Mouse (Mus musculus): Measurements from ENCODE around the gene Elane. TPM values are rescaled to one million over a fixed set of nuclear protein-coding genes. Genes with fewer than 3 reads are reported as not detected.

Gene Elane
- polyA plus RNA-seq, 1 experiment from 2014 or later, result not detected

DNA sequence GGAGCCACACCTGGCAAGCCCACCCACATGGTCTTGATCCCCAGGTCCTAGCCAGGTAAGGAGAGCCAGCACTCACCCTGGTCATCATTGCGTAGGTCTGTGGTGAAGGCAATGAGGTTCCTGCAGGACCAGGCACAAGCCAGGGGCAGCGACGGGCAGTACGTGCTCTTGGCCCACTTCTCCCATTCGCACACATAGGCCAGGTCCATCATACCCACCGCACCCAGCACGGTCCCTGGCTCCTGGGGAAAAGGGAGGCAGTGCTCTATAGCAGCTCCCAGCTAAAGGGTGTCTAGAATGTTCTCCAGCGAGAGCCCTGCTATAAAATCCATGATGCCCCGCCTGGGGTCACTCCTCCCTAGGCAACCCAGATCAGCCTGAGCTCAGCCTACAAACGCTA lies 21.4 kb downstream of the Elane start:
- Histone ChIP-seq H3K27me3 (replicated peaks; ENCODE audit: control insufficient read depth, insufficient read depth, low read length) (no peaks in the 10 kb centered on the region), H3K4me1 (replicated peaks; ENCODE audit: control insufficient read depth, insufficient read depth, low read length) (peaks cover 9% of the 10 kb centered on the region), H3K36me3 (ENCODE audit: control insufficient read depth, insufficient read depth) (peaks cover 6% of the 10 kb centered on the region), H3K4me3 (replicated peaks; ENCODE audit: low read length) (no peak overlapping the region), H3K4me2 (ENCODE audit: low read length) (no peak overlapping the region), H3K9me3 (ENCODE audit: control insufficient read depth, low read length) (no peaks in the 10 kb centered on the region), H3K9ac (replicated peaks; ENCODE audit: low read depth, low read length) (no peak overlapping the region), H3K27ac (ENCODE audit: low read length) (no peak overlapping the region)
- no peak for ATAC-seq
- 95% methylated on average over 10 of the region's 10 CpGs for WGBS

DNA sequence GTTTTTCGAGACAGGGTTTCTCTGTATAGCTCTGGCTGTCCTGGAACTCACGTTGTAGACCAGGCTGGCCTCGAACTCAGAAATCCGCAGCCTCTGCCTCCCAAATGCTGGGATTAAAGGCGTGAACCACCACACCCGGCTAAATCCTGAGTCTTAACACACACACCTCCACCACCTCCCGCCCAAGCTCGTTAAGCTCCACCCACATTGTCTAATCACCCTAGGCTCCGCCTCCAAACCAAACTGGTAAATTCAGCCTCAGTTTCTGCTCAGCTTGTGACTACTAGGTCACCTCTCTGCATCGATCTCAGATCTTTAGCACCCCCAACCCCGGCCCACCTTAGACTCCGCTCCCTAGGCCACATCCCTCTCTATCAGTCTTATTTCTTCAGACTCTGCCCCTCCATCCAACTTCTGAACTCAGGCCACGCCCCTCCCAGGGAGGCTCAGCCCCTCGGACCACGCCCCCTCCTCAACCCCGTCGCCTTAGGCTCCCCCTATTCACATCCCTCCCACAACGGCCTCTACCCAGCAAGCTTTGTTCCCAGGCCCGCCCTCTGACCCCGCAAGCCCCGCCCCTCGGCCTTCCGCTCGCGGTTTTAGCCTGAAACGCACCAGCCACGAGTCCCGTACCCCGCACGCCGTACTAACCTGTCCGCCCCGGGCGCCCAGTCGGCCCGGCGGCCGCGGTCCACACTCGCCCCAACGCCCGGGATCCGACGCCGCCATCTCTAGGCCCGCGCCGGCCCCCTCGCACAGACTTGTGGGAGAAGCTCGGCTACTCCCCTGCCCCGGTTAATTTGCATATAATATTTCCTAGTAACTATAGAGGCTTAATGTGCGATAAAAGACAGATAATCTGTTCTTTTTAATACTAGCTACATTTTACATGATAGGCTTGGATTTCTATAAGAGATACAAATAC lies 22.4 kb downstream of the Elane start, which contains the start of gene Med16:
Gene Med16 (minus strand): TSS at position 757 of the 925 bp plus-strand sequence.
- Histone ChIP-seq H3K4me1 (replicated peaks; ENCODE audit: control insufficient read depth, insufficient read depth, low read length) (peaks cover 9% of the 10 kb centered on the region), H3K4me2 (ENCODE audit: low read length) (peak within 1 kb of the TSS; percentile 55), H3K36me3 (ENCODE audit: control insufficient read depth, insufficient read depth) (peaks cover 8% of the 10 kb centered on the region), H3K27me3 (replicated peaks; ENCODE audit: control insufficient read depth, insufficient read depth, low read length) (no peaks in the 10 kb centered on the region), H3K9ac (replicated peaks; ENCODE audit: low read depth, low read length) (peak within 1 kb of the TSS; percentile 99), H3K4me3 (replicated peaks; ENCODE audit: low read length) (peak within 1 kb of the TSS; percentile 94), H3K27ac (ENCODE audit: low read length) (peak within 1 kb of the TSS; percentile 99), H3K9me3 (ENCODE audit: control insufficient read depth, low read length) (no peaks in the 10 kb centered on the region)
- WGBS, result 1% methylated on average over 52 of the region's 52 CpGs
- peak; percentile 91 for ATAC-seq

DNA sequence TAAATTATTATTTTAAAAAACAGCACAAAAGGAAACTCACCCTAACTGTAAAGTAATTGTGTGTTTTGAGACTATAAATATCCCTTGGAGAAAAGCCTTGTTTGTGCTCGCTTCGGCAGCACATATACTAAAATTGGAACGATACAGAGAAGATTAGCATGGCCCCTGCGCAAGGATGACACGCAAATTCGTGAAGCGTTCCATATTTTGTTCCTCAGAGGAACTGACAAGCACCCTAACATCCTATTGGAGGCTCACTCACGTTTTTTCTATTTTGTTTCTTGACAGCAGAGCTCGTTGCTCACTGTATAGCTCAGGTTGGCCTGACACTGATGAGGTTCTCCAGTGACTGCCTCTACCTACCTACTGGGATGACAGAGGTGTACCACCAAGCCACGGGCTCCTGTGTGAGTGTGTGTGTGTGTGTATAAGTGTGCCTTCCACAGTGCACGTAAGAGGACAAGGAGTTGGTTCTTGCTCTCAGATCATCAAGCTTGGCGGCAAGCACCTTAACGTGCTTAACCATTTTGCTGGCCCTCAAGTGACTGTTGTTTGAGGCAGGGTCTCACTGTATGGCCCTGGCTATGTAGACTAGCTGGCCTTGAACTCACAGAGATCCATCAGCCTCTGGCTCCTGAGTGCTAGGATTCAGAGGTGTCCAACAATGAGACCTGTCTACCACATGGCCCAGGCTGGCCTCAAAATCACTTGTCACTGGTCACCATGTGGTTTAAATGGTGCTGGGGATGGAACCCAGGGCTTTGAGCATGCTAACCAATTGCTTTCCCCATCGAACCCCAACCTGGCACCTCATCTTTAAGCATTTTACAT lies 23.3 kb downstream of the Elane start:
- H3K4me3 ChIP-seq (replicated peaks; ENCODE audit: low read length), result peak overlapping the region; percentile 27
- peaks cover 15% of the 10 kb centered on the region for H3K4me1 ChIP-seq (replicated peaks; ENCODE audit: control insufficient read depth, insufficient read depth, low read length)
- peak; percentile 60 for ATAC-seq
- H3K36me3 ChIP-seq (ENCODE audit: control insufficient read depth, insufficient read depth), result peaks cover 8% of the 10 kb centered on the region
- H3K4me2 ChIP-seq (ENCODE audit: low read length), result peak overlapping the region; percentile 55
- 24% methylated on average over 14 of the region's 14 CpGs for WGBS
- H3K9ac ChIP-seq (replicated peaks; ENCODE audit: low read depth, low read length), result peak overlapping the region; percentile 51
- no peaks in the 10 kb centered on the region for H3K9me3 ChIP-seq (ENCODE audit: control insufficient read depth, low read length)
- H3K27ac ChIP-seq (ENCODE audit: low read length), result peak overlapping the region; percentile 92
- no peaks in the 10 kb centered on the region for H3K27me3 ChIP-seq (replicated peaks; ENCODE audit: control insufficient read depth, insufficient read depth, low read length)

DNA sequence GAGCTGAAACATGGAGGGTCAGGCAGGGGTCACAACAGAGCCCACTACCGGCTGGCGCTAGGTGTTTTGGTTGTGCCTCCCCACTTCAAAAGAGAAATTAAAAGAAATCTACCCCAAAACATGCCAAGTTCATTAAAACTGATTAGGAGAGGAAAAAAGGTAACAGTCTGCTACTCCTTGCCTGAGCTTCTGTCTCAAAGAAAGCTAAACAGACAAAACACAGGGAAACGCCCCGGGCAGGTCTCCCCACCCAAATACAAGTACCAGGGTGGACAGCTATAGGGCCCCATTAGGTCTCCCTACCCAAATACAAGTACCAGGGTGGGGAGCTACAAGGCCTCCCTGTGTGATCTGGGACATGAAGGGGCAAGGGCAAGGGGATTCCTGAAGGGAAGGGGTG lies 24.5 kb downstream of the Elane start, which contains the start of gene Gm26602:
Gene Gm26602 (plus strand): TSS at position 301 of the 400 bp plus-strand sequence.
- Histone ChIP-seq H3K4me3 (replicated peaks; ENCODE audit: low read length) (no peak within 1 kb of the TSS), H3K4me1 (replicated peaks; ENCODE audit: control insufficient read depth, insufficient read depth, low read length) (peaks cover 27% of the 10 kb centered on the region), H3K27me3 (replicated peaks; ENCODE audit: control insufficient read depth, insufficient read depth, low read length) (no peaks in the 10 kb centered on the region), H3K9me3 (ENCODE audit: control insufficient read depth, low read length) (no peaks in the 10 kb centered on the region), H3K36me3 (ENCODE audit: control insufficient read depth, insufficient read depth) (peaks cover 2% of the 10 kb centered on the region; the same call in 1 of the 2 replicates), H3K4me2 (ENCODE audit: low read length) (no peak within 1 kb of the TSS; the same call in 1 of the 2 replicates), H3K9ac (replicated peaks; ENCODE audit: low read depth, low read length) (no peak within 1 kb of the TSS), H3K27ac (ENCODE audit: low read length) (peak within 1 kb of the TSS; percentile 92)
- WGBS, result 91% methylated on average over 4 of the region's 4 CpGs
- no peak for ATAC-seq

DNA sequence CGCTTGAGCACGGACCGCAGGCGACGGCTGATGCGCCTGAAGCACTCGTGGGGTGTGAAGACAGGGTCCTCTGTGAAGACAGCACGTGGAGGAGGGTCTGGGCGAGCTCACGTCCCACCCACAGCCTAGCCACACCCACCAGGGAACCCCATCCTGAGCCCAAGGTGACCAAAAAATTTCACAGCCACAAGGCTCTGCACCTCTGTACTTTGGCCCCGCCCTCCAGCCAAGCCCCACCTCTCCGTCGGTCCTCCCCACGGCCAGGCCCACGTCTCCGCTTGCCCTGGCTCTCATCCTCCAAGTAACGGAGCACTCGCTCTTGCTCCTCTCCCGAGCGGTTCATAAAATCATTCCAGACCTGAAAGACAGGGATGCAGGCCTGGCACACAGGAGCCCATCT lies 26.4 kb downstream of the Elane start:
- ATAC-seq, result no peak
- Histone ChIP-seq H3K9ac (replicated peaks; ENCODE audit: low read depth, low read length) (no peak overlapping the region), H3K4me1 (replicated peaks; ENCODE audit: control insufficient read depth, insufficient read depth, low read length) (peaks cover 39% of the 10 kb centered on the region), H3K9me3 (ENCODE audit: control insufficient read depth, low read length) (no peaks in the 10 kb centered on the region), H3K27me3 (replicated peaks; ENCODE audit: control insufficient read depth, insufficient read depth, low read length) (peaks cover under 1% of the 10 kb centered on the region), H3K27ac (ENCODE audit: low read length) (no peak overlapping the region), H3K4me2 (ENCODE audit: low read length) (no peak overlapping the region), H3K36me3 (ENCODE audit: control insufficient read depth, insufficient read depth) (0 out of 2 replicates have a peak, but pooled peaks cover 2% of the 10 kb centered on the region), H3K4me3 (replicated peaks; ENCODE audit: low read length) (no peak overlapping the region)
- 69% methylated on average over 20 of the region's 20 CpGs for WGBS

DNA sequence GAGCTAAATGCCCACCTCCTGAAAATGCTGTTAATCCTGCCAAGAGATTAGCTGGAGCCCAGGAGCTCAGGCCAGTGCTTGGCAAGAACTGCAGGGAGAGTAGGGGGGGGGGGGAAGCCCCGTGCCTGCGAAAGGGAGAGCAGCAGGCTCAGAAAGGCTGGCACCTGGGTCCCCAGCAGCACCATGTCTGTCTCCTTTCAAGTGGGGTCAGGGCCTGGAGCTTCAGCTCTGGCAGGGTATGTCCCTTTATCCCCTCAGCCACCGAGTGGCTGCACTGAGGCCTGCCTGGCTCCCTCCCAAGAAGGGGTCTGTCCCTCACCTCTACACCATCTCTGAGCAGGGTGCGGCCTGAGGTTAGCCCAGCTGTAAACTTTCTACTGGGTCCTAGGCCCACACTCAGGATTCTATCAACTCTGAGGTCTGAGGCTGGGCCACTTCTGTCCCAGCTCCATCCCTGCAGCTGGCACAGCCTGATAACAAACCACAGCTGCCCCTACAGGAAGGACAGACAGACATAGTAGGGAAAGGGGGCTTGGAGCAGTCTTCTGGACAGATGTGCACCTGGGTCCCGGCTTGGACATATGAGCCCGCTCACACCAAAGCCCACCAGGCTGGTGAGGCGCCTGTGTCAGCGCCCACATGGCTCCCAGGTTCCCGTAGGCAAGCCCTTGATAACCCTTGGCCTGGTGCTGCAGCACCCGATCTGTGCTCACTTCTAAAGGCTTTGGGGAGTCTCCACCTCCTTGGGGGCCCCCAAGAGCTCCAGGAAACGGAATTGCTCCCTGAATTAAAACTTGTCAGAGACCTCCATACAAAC lies 28.3 kb downstream of the Elane start:
- 55% methylated on average over 11 of the region's 11 CpGs for WGBS
- Histone ChIP-seq H3K9me3 (ENCODE audit: control insufficient read depth, low read length) (no peaks in the 10 kb centered on the region), H3K4me3 (replicated peaks; ENCODE audit: low read length) (no peak overlapping the region), H3K27me3 (replicated peaks; ENCODE audit: control insufficient read depth, insufficient read depth, low read length) (peaks cover 20% of the 10 kb centered on the region), H3K36me3 (ENCODE audit: control insufficient read depth, insufficient read depth) (0 out of 2 replicates have a peak, but pooled peaks cover 2% of the 10 kb centered on the region), H3K4me2 (ENCODE audit: low read length) (no peak overlapping the region), H3K27ac (ENCODE audit: low read length) (no peak overlapping the region), H3K9ac (replicated peaks; ENCODE audit: low read depth, low read length) (no peak overlapping the region), H3K4me1 (replicated peaks; ENCODE audit: control insufficient read depth, insufficient read depth, low read length) (peaks cover 38% of the 10 kb centered on the region)
- ATAC-seq, result no peak

DNA sequence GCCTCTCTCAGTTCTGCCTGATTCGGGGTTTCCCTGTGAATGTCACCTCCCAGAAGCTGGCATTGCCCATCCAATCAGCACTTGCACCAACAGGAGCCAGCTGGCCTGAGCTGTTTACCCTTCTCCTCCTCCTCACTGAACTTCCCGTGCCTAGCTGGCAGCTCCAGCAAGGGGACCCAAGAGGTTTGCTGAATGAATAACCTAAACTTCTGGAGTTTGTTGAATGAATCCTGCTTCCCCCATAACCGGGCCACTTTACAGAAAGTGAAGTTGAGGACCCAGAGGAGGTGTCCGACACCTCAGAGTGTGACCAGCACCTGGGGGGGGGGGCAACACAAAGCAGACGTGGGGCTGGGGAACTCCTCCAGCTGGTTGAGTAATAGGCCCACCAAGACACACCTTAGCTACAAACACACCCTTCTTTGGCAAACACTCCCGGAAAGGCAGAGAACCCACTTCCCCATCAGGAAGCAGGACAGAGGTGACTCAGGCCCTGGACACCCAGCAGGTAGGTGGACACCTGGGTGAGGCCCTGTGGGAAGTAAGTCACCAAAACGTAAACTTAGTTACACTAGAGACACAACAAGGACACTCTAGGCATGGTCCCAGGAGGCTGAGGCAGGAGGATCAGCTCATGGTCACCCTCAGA lies 29.0 kb downstream of the Elane start:
- peaks cover 27% of the 10 kb centered on the region for H3K27me3 ChIP-seq (replicated peaks; ENCODE audit: control insufficient read depth, insufficient read depth, low read length)
- no peak overlapping the region for H3K4me3 ChIP-seq (replicated peaks; ENCODE audit: low read length)
- no peak overlapping the region for H3K4me2 ChIP-seq (ENCODE audit: low read length)
- no peak overlapping the region for H3K27ac ChIP-seq (ENCODE audit: low read length)
- WGBS, result 66% methylated on average over 7 of the region's 7 CpGs
- peaks cover 31% of the 10 kb centered on the region for H3K4me1 ChIP-seq (replicated peaks; ENCODE audit: control insufficient read depth, insufficient read depth, low read length)
- H3K9ac ChIP-seq (replicated peaks; ENCODE audit: low read depth, low read length), result no peak overlapping the region
- 0 out of 2 replicates have a peak, but pooled peaks cover 2% of the 10 kb centered on the region for H3K36me3 ChIP-seq (ENCODE audit: control insufficient read depth, insufficient read depth)
- no peaks in the 10 kb centered on the region for H3K9me3 ChIP-seq (ENCODE audit: control insufficient read depth, low read length)
- no peak for ATAC-seq

DNA sequence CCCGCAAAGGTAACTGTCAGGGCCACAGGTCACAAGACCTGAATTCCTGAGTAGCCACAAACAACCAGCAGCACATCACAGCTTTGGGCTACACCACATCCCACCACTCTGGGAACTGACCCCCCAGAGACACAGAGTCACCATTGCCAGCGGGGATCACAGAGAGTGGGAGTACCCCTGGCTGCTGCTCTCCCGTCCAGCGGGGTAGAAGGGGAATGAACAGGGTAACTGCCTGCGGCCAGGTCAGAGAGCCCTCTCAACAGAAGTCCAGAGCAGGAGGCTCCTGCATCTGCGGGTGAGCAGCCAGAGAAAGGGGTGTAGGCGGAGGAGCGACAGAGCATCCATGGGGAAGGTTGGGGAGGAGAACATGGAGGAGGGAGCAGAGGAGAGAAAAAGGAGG lies 30.0 kb downstream of the Elane start:
- Histone ChIP-seq H3K4me2 (ENCODE audit: low read length) (peak overlapping the region; percentile 97), H3K4me3 (replicated peaks; ENCODE audit: low read length) (peak overlapping the region; percentile 91), H3K36me3 (ENCODE audit: control insufficient read depth, insufficient read depth) (0 out of 2 replicates have a peak, but pooled peaks cover 2% of the 10 kb centered on the region), H3K27me3 (replicated peaks; ENCODE audit: control insufficient read depth, insufficient read depth, low read length) (peaks cover 37% of the 10 kb centered on the region), H3K27ac (ENCODE audit: low read length) (peak overlapping the region; percentile 80; the same call in 1 of the 2 replicates), H3K9me3 (ENCODE audit: control insufficient read depth, low read length) (no peaks in the 10 kb centered on the region), H3K4me1 (replicated peaks; ENCODE audit: control insufficient read depth, insufficient read depth, low read length) (peaks cover 36% of the 10 kb centered on the region), H3K9ac (replicated peaks; ENCODE audit: low read depth, low read length) (peak overlapping the region; percentile 98)
- WGBS, result 4% methylated on average over 8 of the region's 8 CpGs
- no peak for ATAC-seq

Measured in forebrain, embryonic 16.5 days (tissue).